Mouse (Mus musculus): Measurements from ENCODE around the gene Fbxo34. TPM values are rescaled to one million over a fixed set of nuclear protein-coding genes. Genes with fewer than 3 reads are reported as not detected.

Gene Fbxo34
- total RNA-seq, 1 experiment: 17.0 TPM

- Histone ChIP-seq H3K9me3 (ENCODE audit: control insufficient read depth, insufficient read depth, low read depth, low read length) (no peaks in the 10 kb centered on the region), H3K4me3 (ENCODE audit: insufficient read depth in 1 of 2, low read depth in 1 of 2, low read length in 2 of 2, poor library complexity in 1 of 2, severe bottlenecking in 1 of 2) (no peak overlapping the region), H3K9ac (ENCODE audit: insufficient read depth, low read depth, low read length, poor library complexity, severe bottlenecking) (no peak overlapping the region), H3K36me3 (ENCODE audit: control insufficient read depth, insufficient read depth, low read length, poor library complexity, severe bottlenecking) (no peaks in the 10 kb centered on the region), H3K4me1 (ENCODE audit: control insufficient read depth in 2 of 2, insufficient read depth in 2 of 2, low read length in 2 of 2, poor library complexity in 1 of 2) (peaks cover 2 to 9% of the 10 kb centered on the region in 2 experiments; a peak in 2 of 4 replicates), H3K27ac (ENCODE audit: insufficient read depth, low read depth, low read length, poor library complexity, severe bottlenecking) (peak overlapping the region; percentile 88; the same call in 1 of the 2 replicates)
- in situ Hi-C loops (cut with MboI; ENCODE audit: low sequenced_read_pairs in 2 of 2, unreplicated experiment in 2 of 2): no loop called here
- peak; percentile 75 for DNase-seq (ENCODE audit: low read depth, low spot score)
- TF ChIP-seq MAFK (IDR thresholded peaks at IDR 0.05; ENCODE audit: insufficient read depth, low read depth, low read length): no peak
- no peak; the same call in 1 of the 2 replicates for TF ChIP-seq CHD2 (IDR thresholded peaks at IDR 0.05; ENCODE audit: low read depth, low read length)
- no peak for TF ChIP-seq ZC3H11A (IDR thresholded peaks at IDR 0.05; ENCODE audit: borderline replicate concordance, low read depth, low read length)
- TF ChIP-seq HCFC1 (IDR thresholded peaks at IDR 0.05; ENCODE audit: borderline replicate concordance, insufficient read depth, low read length): no peak
- TF ChIP-seq ZNF384 (IDR thresholded peaks at IDR 0.05; ENCODE audit: low read depth, low read length): no peak
Measured at GRCm38 (mm10) chr14:47572707-47573106, 122.5 kb downstream of the Fbxo34 start.

DNA sequence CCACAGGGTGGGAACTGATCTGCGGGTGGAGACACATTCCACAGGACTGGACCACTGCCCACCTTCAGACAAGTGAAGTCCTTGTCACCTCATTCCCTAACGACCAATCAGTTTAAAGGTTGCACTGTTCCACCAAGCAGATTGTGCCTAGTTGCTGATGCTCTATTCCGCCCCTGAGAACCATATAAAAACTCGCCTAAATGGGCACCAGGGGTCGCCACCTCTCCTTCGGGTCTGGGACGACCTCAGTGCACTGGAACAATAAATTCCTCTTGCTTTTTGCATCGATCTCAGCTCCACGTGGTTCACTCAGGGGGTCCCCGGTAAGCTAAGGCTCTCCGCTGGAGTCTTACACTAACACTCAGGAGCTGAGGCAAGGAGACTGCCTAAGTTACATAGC, 124.5 kb downstream of the Fbxo34 start:
- Histone ChIP-seq H3K4me3 (ENCODE audit: insufficient read depth in 1 of 2, low read depth in 1 of 2, low read length in 2 of 2, poor library complexity in 1 of 2, severe bottlenecking in 1 of 2) (no peak overlapping the region), H3K9me3 (ENCODE audit: control insufficient read depth, insufficient read depth, low read depth, low read length) (no peaks in the 10 kb centered on the region), H3K9ac (ENCODE audit: insufficient read depth, low read depth, low read length, poor library complexity, severe bottlenecking) (no peak overlapping the region; the same call in 1 of the 2 replicates), H3K27ac (ENCODE audit: insufficient read depth, low read depth, low read length, poor library complexity, severe bottlenecking) (peak overlapping the region; percentile 51), H3K4me1 (ENCODE audit: control insufficient read depth in 2 of 2, insufficient read depth in 2 of 2, low read length in 2 of 2, poor library complexity in 1 of 2) (peaks cover 2 to 7% of the 10 kb centered on the region in 2 experiments), H3K36me3 (ENCODE audit: control insufficient read depth, insufficient read depth, low read length, poor library complexity, severe bottlenecking) (no peaks in the 10 kb centered on the region)
- in situ Hi-C loops (cut with MboI; ENCODE audit: low sequenced_read_pairs in 2 of 2, unreplicated experiment in 2 of 2): no loop called here
- no peak for DNase-seq (ENCODE audit: low read depth, low spot score)
- TF ChIP-seq ZC3H11A (IDR thresholded peaks at IDR 0.05; ENCODE audit: borderline replicate concordance, low read depth, low read length) (peak; percentile 31; the same call in 1 of the 2 replicates), ZNF384 (IDR thresholded peaks at IDR 0.05; ENCODE audit: low read depth, low read length) (no peak)

DNA sequence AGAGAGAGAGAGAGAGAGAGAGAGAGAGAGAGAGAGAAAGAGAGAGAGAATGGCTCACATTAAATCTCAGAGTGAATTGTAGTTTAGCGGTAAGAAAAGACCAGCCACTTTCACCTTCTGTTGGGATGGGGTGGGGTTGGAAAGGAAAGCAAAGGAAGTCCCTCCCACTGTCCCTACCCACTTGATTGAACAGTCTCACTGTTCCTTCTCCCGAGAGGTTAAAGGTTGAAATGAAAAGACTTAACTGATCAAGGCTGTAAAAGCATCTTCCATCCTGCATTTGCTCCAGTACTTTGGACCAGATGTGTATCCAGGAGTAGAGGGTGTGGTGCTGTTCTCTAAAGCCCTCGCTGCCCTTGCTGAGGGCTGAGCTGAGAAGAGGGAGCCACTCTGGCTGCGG, 126.5 kb downstream of the Fbxo34 start:
- in situ Hi-C loops (cut with MboI; ENCODE audit: low sequenced_read_pairs in 2 of 2, unreplicated experiment in 2 of 2): no loop called here
- Histone ChIP-seq H3K9me3 (ENCODE audit: control insufficient read depth, insufficient read depth, low read depth, low read length) (no peaks in the 10 kb centered on the region), H3K4me3 (ENCODE audit: insufficient read depth in 1 of 2, low read depth in 1 of 2, low read length in 2 of 2, poor library complexity in 1 of 2, severe bottlenecking in 1 of 2) (peak overlapping the region; percentile 32 to 48; a peak in 3 of 4 replicates), H3K9ac (ENCODE audit: insufficient read depth, low read depth, low read length, poor library complexity, severe bottlenecking) (no peak overlapping the region), H3K27ac (ENCODE audit: insufficient read depth, low read depth, low read length, poor library complexity, severe bottlenecking) (peak overlapping the region; percentile 14; the same call in 1 of the 2 replicates), H3K36me3 (ENCODE audit: control insufficient read depth, insufficient read depth, low read length, poor library complexity, severe bottlenecking) (no peaks in the 10 kb centered on the region), H3K4me1 (ENCODE audit: control insufficient read depth in 2 of 2, insufficient read depth in 2 of 2, low read length in 2 of 2, poor library complexity in 1 of 2) (peaks cover 2 to 8% of the 10 kb centered on the region in 2 experiments; a peak in 3 of 4 replicates)
- DNase-seq (ENCODE audit: low read depth, low spot score): no peak
- no peak for TF ChIP-seq HCFC1 (IDR thresholded peaks at IDR 0.05; ENCODE audit: borderline replicate concordance, insufficient read depth, low read length)
- TF ChIP-seq ZC3H11A (IDR thresholded peaks at IDR 0.05; ENCODE audit: borderline replicate concordance, low read depth, low read length): no peak
- no peak for TF ChIP-seq CHD2 (IDR thresholded peaks at IDR 0.05; ENCODE audit: low read depth, low read length)
- TF ChIP-seq ZNF384 (IDR thresholded peaks at IDR 0.05; ENCODE audit: low read depth, low read length): no peak
- TF ChIP-seq MAFK (IDR thresholded peaks at IDR 0.05; ENCODE audit: insufficient read depth, low read depth, low read length): no peak

DNA sequence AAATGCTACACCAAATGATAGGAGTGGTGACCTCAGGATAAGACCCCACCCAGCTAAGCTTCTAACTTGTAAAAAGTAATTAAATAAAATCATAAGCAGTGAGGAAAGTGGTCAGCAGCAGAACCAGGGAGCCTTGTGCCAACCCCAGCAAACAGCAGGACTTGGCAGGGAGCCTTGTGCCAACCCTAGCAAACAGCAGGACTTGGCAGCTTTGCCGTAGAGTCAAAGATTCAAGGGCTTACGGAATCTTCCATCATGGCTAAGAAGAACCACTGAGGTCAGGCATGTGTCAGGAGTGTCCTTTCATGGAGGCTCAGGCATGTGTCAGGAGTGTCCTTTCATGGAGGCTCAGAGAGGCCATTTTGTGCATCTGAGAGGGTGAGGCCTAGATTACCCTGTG, 127.9 kb downstream of the Fbxo34 start:
- Histone ChIP-seq H3K4me3 (ENCODE audit: insufficient read depth in 1 of 2, low read depth in 1 of 2, low read length in 2 of 2, poor library complexity in 1 of 2, severe bottlenecking in 1 of 2) (no peak overlapping the region), H3K9me3 (ENCODE audit: control insufficient read depth, insufficient read depth, low read depth, low read length) (no peaks in the 10 kb centered on the region), H3K4me1 (ENCODE audit: control insufficient read depth in 2 of 2, insufficient read depth in 2 of 2, low read length in 2 of 2, poor library complexity in 1 of 2) (peaks cover 2 to 8% of the 10 kb centered on the region in 2 experiments; a peak in 3 of 4 replicates), H3K9ac (ENCODE audit: insufficient read depth, low read depth, low read length, poor library complexity, severe bottlenecking) (no peak overlapping the region), H3K36me3 (ENCODE audit: control insufficient read depth, insufficient read depth, low read length, poor library complexity, severe bottlenecking) (no peaks in the 10 kb centered on the region), H3K27ac (ENCODE audit: insufficient read depth, low read depth, low read length, poor library complexity, severe bottlenecking) (no peak overlapping the region)
- no peak for DNase-seq (ENCODE audit: low read depth, low spot score)
- in situ Hi-C loops (cut with MboI; ENCODE audit: low sequenced_read_pairs in 2 of 2, unreplicated experiment in 2 of 2): no loop called here
- TF ChIP-seq MAFK (IDR thresholded peaks at IDR 0.05; ENCODE audit: insufficient read depth, low read depth, low read length) (no peak), ZC3H11A (IDR thresholded peaks at IDR 0.05; ENCODE audit: borderline replicate concordance, low read depth, low read length) (no peak), CHD2 (IDR thresholded peaks at IDR 0.05; ENCODE audit: low read depth, low read length) (no peak)

- Histone ChIP-seq H3K4me1 (ENCODE audit: control insufficient read depth in 2 of 2, insufficient read depth in 2 of 2, low read length in 2 of 2, poor library complexity in 1 of 2) (peaks cover 2 to 8% of the 10 kb centered on the region in 2 experiments; a peak in 3 of 4 replicates), H3K36me3 (ENCODE audit: control insufficient read depth, insufficient read depth, low read length, poor library complexity, severe bottlenecking) (no peaks in the 10 kb centered on the region), H3K4me3 (ENCODE audit: insufficient read depth in 1 of 2, low read depth in 1 of 2, low read length in 2 of 2, poor library complexity in 1 of 2, severe bottlenecking in 1 of 2) (no peak overlapping the region), H3K9me3 (ENCODE audit: control insufficient read depth, insufficient read depth, low read depth, low read length) (no peaks in the 10 kb centered on the region), H3K27ac (ENCODE audit: insufficient read depth, low read depth, low read length, poor library complexity, severe bottlenecking) (no peak overlapping the region), H3K9ac (ENCODE audit: insufficient read depth, low read depth, low read length, poor library complexity, severe bottlenecking) (no peak overlapping the region)
- in situ Hi-C loops (cut with MboI; ENCODE audit: low sequenced_read_pairs in 2 of 2, unreplicated experiment in 2 of 2): no loop called here
- DNase-seq (ENCODE audit: low read depth, low spot score): no peak
- TF ChIP-seq MAFK (IDR thresholded peaks at IDR 0.05; ENCODE audit: insufficient read depth, low read depth, low read length) (no peak), ZC3H11A (IDR thresholded peaks at IDR 0.05; ENCODE audit: borderline replicate concordance, low read depth, low read length) (no peak), ZNF384 (IDR thresholded peaks at IDR 0.05; ENCODE audit: low read depth, low read length) (no peak)
Measured at GRCm38 (mm10) chr14:47581280-47581679, 131.1 kb downstream of the Fbxo34 start.

Other genes starting within 250 kb of the Fbxo34 start
- 22.0 and 31.0 TPM in 2 replicates for gene Wdhd1, start 173.6 kb upstream of the Fbxo34 start, total RNA-seq (2012; rRNA removed)
- 6.7 and 10.4 TPM in 2 replicates for gene Socs4, start 173.5 kb upstream of the Fbxo34 start, total RNA-seq (2012; rRNA removed)
- 57.1 and 89.1 TPM in 2 replicates for gene Mapk1ip1l, start 152.2 kb upstream of the Fbxo34 start, total RNA-seq (2012; rRNA removed)
- 36.9 TPM in 2 replicates for gene Lgals3, start 82.7 kb upstream of the Fbxo34 start, total RNA-seq (2012; rRNA removed)
- 46.8 and 68.2 TPM in 2 replicates for gene Dlgap5, start 32.0 kb upstream of the Fbxo34 start, total RNA-seq (2012; rRNA removed)
- 19.8 and 22.5 TPM in 2 replicates for gene Atg14, start 120.2 kb downstream of the Fbxo34 start, total RNA-seq (2012; rRNA removed)
- gene Ktn1, start 198.0 kb downstream of the Fbxo34 start, total RNA-seq (2012; rRNA removed): 87.6 and 155 TPM in 2 replicates